Mouse (Mus musculus): ENCODE results near the gene Pxn.
"Not testable (repeated sequence)": the region's sequence is repeated elsewhere in the genome, so short reads cannot be mapped to it uniquely, and the experiment has no call there.

- not testable (repeated sequence) for TF ChIP-seq CTCF, POLR2A (IDR thresholded peaks at IDR 0.05; ENCODE audit: extremely low read depth, insufficient read depth, low read length)
Observed at GRCm38 (mm10) chr5:115577686-115578085, 71.2 kb downstream of the Pxn start.

Measured in cortical plate, adult 2 months (tissue).